Mouse (Mus musculus) liver, postnatal 0 days (tissue): ENCODE measurements at regions not wholly inside any gene's neighbourhood (a gene's known extent, or its start where the extent isn't known, plus 50 kb on each side); places are given as distances from the start of the nearest gene placed in this dataset.

ENCODE experiments used
- CTCF ChIP-seq: sonication (generic); IDR thresholded peaks from 2 replicates; pipeline ENCODE4 v1.5.1; 2016; ENCODE audit warnings: antibody characterized with exemption, low read depth
- EP300 ChIP-seq: IDR thresholded peaks from 2 replicates; pipeline ENCODE4 v1.6.1; 2016; ENCODE audit warnings: antibody characterized with exemption, low read depth, mild to moderate bottlenecking

- TF ChIP-seq CTCF: no peak
- no peak for TF ChIP-seq EP300
Observed at GRCm38 (mm10) chr10:114972364-114972763, 170.3 kb upstream of the Trhde start.
